In the genomic region with DNA sequence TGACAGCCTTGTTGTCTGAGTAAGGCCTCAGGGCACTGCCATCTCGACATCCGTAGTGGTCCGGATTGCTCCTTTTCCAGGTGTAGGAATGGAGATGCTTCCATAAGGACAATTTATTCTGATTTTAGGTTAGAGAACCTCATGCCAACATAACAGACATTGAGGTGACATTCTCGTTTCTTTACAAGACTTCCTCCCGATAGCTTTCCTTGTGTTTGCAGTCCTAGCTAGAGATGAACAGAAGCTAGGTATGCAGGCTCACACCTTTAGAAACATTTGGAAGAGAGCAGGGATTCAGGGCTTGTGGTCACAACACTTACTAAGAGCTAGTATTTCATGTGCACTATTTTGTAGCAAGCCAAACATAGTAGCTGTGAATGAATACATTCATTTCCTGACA, we compare ENCODE assay signal across 14 mouse cellular contexts. TPM values are rescaled to one million over a fixed set of nuclear protein-coding genes. Genes with fewer than 3 reads are reported as not detected.
DNase-seq lines count a peak whose midpoint lies in the region; ATAC-seq and TF ChIP-seq lines count a peak whose summit lies in the region.
"Had no signal": no experiment of that assay in that cellular context is flagged by ENCODE, and none has a peak within 500 bp of the region (broad histone marks: within the 10 kb centered on the region; RNA-seq: fewer than 3 reads in every experiment).

No protein-coding gene starts in this region.

- peak; percentile 38 for DNase-seq in embryo, embryonic 9.5 days (ENCODE audit: extremely low spot score)
- no peak for DNase-seq in embryo, embryonic 11 days
- peak; percentile 27 for DNase-seq in lung, embryonic 14.5 days
- no peak for DNase-seq in lung, postnatal 36 days
- peak; percentile 45 for DNase-seq in ZHBTc4 (ENCODE audit: low read depth, low spot score)
- no peak for DNase-seq in MN1 (ENCODE audit: low spot score)
- no peak for DNase-seq in heart, postnatal 36 days
- DNase-seq: cerebellum, postnatal 25 days; kidney, adult 2 months had no signal

- H3K4me2 ChIP-seq in lung, embryonic 14.5 days: 0 out of 2 replicates have a peak overlapping the region, but pooled peaks have one; percentile 15
- H3K4me2 ChIP-seq in liver, embryonic 15.5 days: peak overlapping the region; percentile 48

- peaks cover 10% of the 10 kb centered on the region for H3K4me1 ChIP-seq in lung, embryonic 14.5 days (ENCODE audit: insufficient read depth)
- H3K4me1 ChIP-seq in liver, embryonic 15.5 days (replicated peaks): peaks cover 39% of the 10 kb centered on the region

- no peaks in the 10 kb centered on the region for H3K36me3 ChIP-seq in lung, embryonic 14.5 days (ENCODE audit: insufficient read depth)
- H3K36me3 ChIP-seq in liver, embryonic 15.5 days (replicated peaks): no peaks in the 10 kb centered on the region
- H3K36me3 ChIP-seq: heart, embryonic 15.5 days; lung, embryonic 15.5 days had no signal

- no peak overlapping the region for H3K4me3 ChIP-seq in lung, embryonic 14.5 days (ENCODE audit: low read depth, low read length)
- peak overlapping the region; percentile 23 for H3K4me3 ChIP-seq in liver, embryonic 15.5 days (replicated peaks)
- H3K4me3 ChIP-seq: heart, embryonic 15.5 days had no signal

- no peak overlapping the region for H3K9ac ChIP-seq in lung, embryonic 14.5 days
- peak overlapping the region; percentile 38 for H3K9ac ChIP-seq in liver, embryonic 15.5 days

- TF ChIP-seq CTCF in lung, embryonic 14.5 days (IDR thresholded peaks at IDR 0.05; ENCODE audit: low read depth): no peak

- peak overlapping the region; percentile 46 for H3K27ac ChIP-seq in lung, embryonic 14.5 days (ENCODE audit: low read depth)
- H3K27ac ChIP-seq in liver, embryonic 15.5 days (replicated peaks): peak overlapping the region; percentile 83

- 76% methylated on average over 5 of the region's 5 CpGs for WGBS in lung, embryonic 14.5 days
- 87% methylated on average over 5 of the region's 5 CpGs for WGBS in liver, embryonic 15.5 days (ENCODE audit: insufficient replicate concordance)

- no peaks in the 10 kb centered on the region for H3K27me3 ChIP-seq in lung, embryonic 14.5 days (ENCODE audit: insufficient read depth, low read length)
- H3K27me3 ChIP-seq in liver, embryonic 15.5 days: no peaks in the 10 kb centered on the region
- H3K27me3 ChIP-seq: heart, embryonic 15.5 days; lung, embryonic 15.5 days had no signal

- intact Hi-C loops in heart, postnatal 36 days (cut with DNase I): loop anchor here (5.0 to 10.0 kb wide), 4 partner anchors 211 to 1918 kb away; a partner anchor contains a TSS

- no peak for ATAC-seq in lung, embryonic 14.5 days (ENCODE audit: insufficient read depth)
- ATAC-seq in liver, embryonic 15.5 days (ENCODE audit: insufficient read depth): no peak
- ATAC-seq: hindbrain, embryonic 16.5 days had no signal

- no peaks in the 10 kb centered on the region for H3K9me3 ChIP-seq in lung, embryonic 14.5 days (ENCODE audit: low read depth, low read length)
- no peaks in the 10 kb centered on the region for H3K9me3 ChIP-seq in liver, embryonic 15.5 days (replicated peaks)
- H3K9me3 ChIP-seq: heart, embryonic 15.5 days; lung, embryonic 15.5 days had no signal

RNA-seq across cellular contexts. Expression of a gene that starts 2.2 kb away (rescaled TPM):
- 11.3 and 16.9 TPM in 2 replicates for polyA plus RNA-seq in lung, embryonic 14.5 days (2014; fragmentation: Nextera tagmentation; extraction: Ambion mirVana)
- 6.4 and 7.3 TPM in 2 replicates for polyA plus RNA-seq in liver, embryonic 15.5 days (2015; fragmentation: Nextera tagmentation; extraction: Ambion mirVana)
- total RNA-seq in heart, postnatal 36 days (2021): 1 to 10 TPM; 6.5 to 9.3 TPM
- total RNA-seq: gastrocnemius, adult 8-10 months had no signal

RNA-seq across cellular contexts. Expression of a gene that starts 3.3 kb away (rescaled TPM):
- 1.6 and 4.0 TPM in 2 replicates for polyA plus RNA-seq in lung, embryonic 14.5 days (2014; fragmentation: Nextera tagmentation; extraction: Ambion mirVana)
- polyA plus RNA-seq in liver, embryonic 15.5 days (2015; fragmentation: Nextera tagmentation; extraction: Ambion mirVana): 5.6 and 5.7 TPM in 2 replicates
- total RNA-seq in heart, postnatal 36 days (2021): 10 to 100 TPM in 1 of 2 experiments, 1 to 10 TPM in 1; 9.8 to 12.0 TPM

RNA-seq across cellular contexts. Expression of a gene that starts 4.6 kb away (rescaled TPM):
- polyA plus RNA-seq in lung, embryonic 14.5 days (2014; fragmentation: Nextera tagmentation; extraction: Ambion mirVana): 30.5 and 32.3 TPM in 2 replicates
- polyA plus RNA-seq in liver, embryonic 15.5 days (2015; fragmentation: Nextera tagmentation; extraction: Ambion mirVana): 81.0 and 85.5 TPM in 2 replicates
- total RNA-seq in heart, postnatal 36 days (2021): 100 to 1,000 TPM; 186 to 225 TPM

RNA-seq across cellular contexts. Expression of a gene that starts 7.7 kb away (rescaled TPM):
- polyA plus RNA-seq in lung, embryonic 14.5 days (2014; fragmentation: Nextera tagmentation; extraction: Ambion mirVana): 70.8 and 71.5 TPM in 2 replicates
- 60.0 and 64.5 TPM in 2 replicates for polyA plus RNA-seq in liver, embryonic 15.5 days (2015; fragmentation: Nextera tagmentation; extraction: Ambion mirVana)
- total RNA-seq in heart, postnatal 36 days (2021): 10 to 100 TPM; 11.9 to 16.8 TPM

RNA-seq across cellular contexts. Expression of a gene that starts 8.9 kb away (rescaled TPM):
- polyA plus RNA-seq in lung, embryonic 14.5 days (2014; fragmentation: Nextera tagmentation; extraction: Ambion mirVana): 18.4 and 18.7 TPM in 2 replicates
- 13.6 and 15.4 TPM in 2 replicates for polyA plus RNA-seq in liver, embryonic 15.5 days (2015; fragmentation: Nextera tagmentation; extraction: Ambion mirVana)
- 10 to 100 TPM; 20.4 to 22.0 TPM for total RNA-seq in heart, postnatal 36 days (2021)

Comparison
In these comparisons a context has a peak if more than half of its experiments do, and no peak if none do; other contexts are left out.
1. DNase-seq: peak in embryo, embryonic 9.5 days (single experiment), lung, embryonic 14.5 days (single experiment) and ZHBTc4 (single experiment); none in embryo, embryonic 11 days (single experiment), lung, postnatal 36 days (single experiment), MN1 (single experiment) and heart, postnatal 36 days (0 of 2).